Mouse (Mus musculus) brain, embryonic 14.5 days (tissue): Measurements from ENCODE around the gene Wt1.

Experiments used
- CTCF ChIP-seq: fragments of 200-500 bp; IDR thresholded peaks from 2 replicates; pipeline ENCODE4 v1.5.1; 2012; ENCODE audit warnings: inconsistent platforms, mild to moderate bottlenecking, moderate library complexity, borderline replicate concordance; ENCODE audit not compliant: insufficient read depth, insufficient read length; ENCODE audit errors: extremely low read depth
- POLR2A ChIP-seq: fragments of 200-500 bp; IDR thresholded peaks from 2 replicates; pipeline ENCODE4 v1.6.1; 2012; ENCODE audit warnings: mild to moderate bottlenecking, inconsistent platforms, borderline replicate concordance; ENCODE audit not compliant: poor library complexity, insufficient read depth, insufficient read length, severe bottlenecking; ENCODE audit errors: extremely low read depth

DNA sequence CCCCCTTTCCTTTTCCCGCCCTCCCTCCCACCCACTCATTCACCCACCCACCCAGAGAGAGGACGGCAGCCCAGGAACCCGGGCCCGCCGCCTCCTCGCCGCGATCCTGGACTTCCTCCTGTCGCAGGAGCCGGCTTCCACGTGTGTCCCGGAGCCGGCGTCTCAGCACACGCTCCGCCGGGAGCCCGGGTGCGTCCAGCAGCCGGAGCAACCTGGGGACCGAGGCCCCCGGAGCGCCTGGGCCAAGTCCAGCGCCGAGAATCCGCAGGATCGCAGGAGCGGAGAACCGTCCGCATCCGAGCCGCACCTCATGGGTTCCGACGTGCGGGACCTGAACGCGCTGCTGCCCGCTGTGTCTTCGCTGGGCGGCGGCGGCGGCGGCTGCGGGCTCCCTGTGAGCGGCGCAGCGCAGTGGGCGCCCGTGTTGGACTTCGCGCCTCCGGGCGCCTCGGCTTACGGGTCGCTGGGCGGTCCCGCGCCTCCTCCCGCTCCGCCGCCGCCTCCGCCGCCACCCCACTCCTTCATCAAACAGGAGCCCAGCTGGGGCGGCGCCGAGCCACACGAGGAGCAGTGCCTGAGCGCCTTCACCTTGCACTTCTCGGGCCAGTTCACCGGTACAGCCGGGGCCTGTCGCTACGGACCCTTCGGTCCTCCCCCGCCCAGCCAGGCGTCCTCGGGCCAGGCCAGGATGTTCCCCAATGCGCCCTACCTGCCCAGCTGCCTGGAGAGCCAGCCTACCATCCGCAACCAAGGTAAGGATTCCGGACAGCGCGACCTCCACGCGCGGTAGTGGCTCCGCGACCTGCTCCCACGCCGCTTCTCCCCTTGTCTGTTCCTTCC is 582 bp downstream of the Wt1 start:
- TF ChIP-seq CTCF: no peak
- TF ChIP-seq POLR2A: no peak
